22 mouse cellular contexts compared by ENCODE assay signal in genomic region chr9:14336901-14337300, GRCm38 (mm10). TPM values are rescaled to one million over a fixed set of nuclear protein-coding genes. Genes with fewer than 3 reads are reported as not detected.
DNase-seq lines count a peak whose midpoint lies in the region; ATAC-seq and TF ChIP-seq lines count a peak whose summit lies in the region.
"Had no signal": no experiment of that assay in that cellular context is flagged by ENCODE, and none has a peak within 500 bp of the region (broad histone marks: within the 10 kb centered on the region; RNA-seq: fewer than 3 reads in every experiment).

No protein-coding gene starts in this region.

- peak; percentile 81 for ATAC-seq in frontal cortex, adult (ENCODE audit: low TSS enrichment)
- no peak for ATAC-seq in stomach, postnatal 0 days (ENCODE audit: low FRiP score, low TSS enrichment)
- ATAC-seq in midbrain, embryonic 16.5 days: no peak
- ATAC-seq: hindbrain, embryonic 16.5 days; intestine, embryonic 15.5 days; midbrain, embryonic 15.5 days had no signal

- H3K9me3 ChIP-seq in stomach, postnatal 0 days (ENCODE audit: control insufficient read depth, low read length): no peaks in the 10 kb centered on the region
- no peaks in the 10 kb centered on the region for H3K9me3 ChIP-seq in midbrain, embryonic 16.5 days (replicated peaks; ENCODE audit: control insufficient read depth, low read length, poor library complexity, severe bottlenecking)
- H3K9me3 ChIP-seq: forebrain, embryonic 10.5 days; heart, embryonic 10.5 days; intestine, embryonic 15.5 days; liver, embryonic 13.5 days; midbrain, embryonic 15.5 days had no signal

- no peak overlapping the region for H3K27ac ChIP-seq in stomach, postnatal 0 days (replicated peaks)
- H3K27ac ChIP-seq in midbrain, embryonic 16.5 days (ENCODE audit: low read length): no peak overlapping the region
- H3K27ac ChIP-seq: forebrain, embryonic 10.5 days; heart, embryonic 10.5 days; intestine, embryonic 15.5 days; liver, embryonic 13.5 days; midbrain, embryonic 15.5 days had no signal

- H3K4me1 ChIP-seq in stomach, postnatal 0 days (replicated peaks; ENCODE audit: control insufficient read depth, insufficient read depth): no peaks in the 10 kb centered on the region
- no peaks in the 10 kb centered on the region for H3K4me1 ChIP-seq in midbrain, embryonic 16.5 days (ENCODE audit: control insufficient read depth, insufficient read depth, low read length)
- H3K4me1 ChIP-seq: forebrain, embryonic 10.5 days; intestine, embryonic 15.5 days; liver, embryonic 13.5 days; midbrain, embryonic 15.5 days had no signal

- TF ChIP-seq EP300 in stomach, postnatal 0 days (optimal IDR thresholded peaks at IDR 0.05): no peak

- no peak overlapping the region for H3K4me2 ChIP-seq in stomach, postnatal 0 days (replicated peaks; ENCODE audit: low read depth)
- no peak overlapping the region for H3K4me2 ChIP-seq in midbrain, embryonic 16.5 days (ENCODE audit: low read length)
- H3K4me2 ChIP-seq: intestine, embryonic 15.5 days; liver, embryonic 13.5 days; midbrain, embryonic 15.5 days had no signal

- no peak for TF ChIP-seq CTCF in stomach, postnatal 0 days (IDR thresholded peaks at IDR 0.05; ENCODE audit: low read depth)

- H3K36me3 ChIP-seq in stomach, postnatal 0 days (ENCODE audit: control insufficient read depth, insufficient read depth, low read length): no peaks in the 10 kb centered on the region
- no peaks in the 10 kb centered on the region; the same call in 1 of the 2 replicates for H3K36me3 ChIP-seq in midbrain, embryonic 16.5 days (ENCODE audit: control insufficient read depth, insufficient read depth, low read length)
- H3K36me3 ChIP-seq: heart, embryonic 10.5 days; intestine, embryonic 15.5 days; liver, embryonic 13.5 days; midbrain, embryonic 15.5 days had no signal

- no peak overlapping the region for H3K9ac ChIP-seq in stomach, postnatal 0 days (ENCODE audit: low read length)
- H3K9ac ChIP-seq in midbrain, embryonic 16.5 days (ENCODE audit: low read depth, low read length): no peak overlapping the region
- H3K9ac ChIP-seq: intestine, embryonic 15.5 days; liver, embryonic 13.5 days; midbrain, embryonic 15.5 days had no signal

- WGBS in stomach, postnatal 0 days: 85% methylated on average over 3 of the region's 3 CpGs
- 89% methylated on average over 3 of the region's 3 CpGs for whole genome bisulfite sequencing in midbrain, embryonic 16.5 days

- no peak overlapping the region for H3K4me3 ChIP-seq in stomach, postnatal 0 days (ENCODE audit: low read depth, low read length)
- H3K4me3 ChIP-seq in midbrain, embryonic 16.5 days (ENCODE audit: low read depth, low read length): no peak overlapping the region
- H3K4me3 ChIP-seq: forebrain, embryonic 10.5 days; heart, embryonic 10.5 days; intestine, embryonic 15.5 days; liver, embryonic 13.5 days; midbrain, embryonic 15.5 days had no signal

- no peaks in the 10 kb centered on the region for H3K27me3 ChIP-seq in stomach, postnatal 0 days (ENCODE audit: control insufficient read depth, insufficient read depth, low read length)
- no peaks in the 10 kb centered on the region for H3K27me3 ChIP-seq in midbrain, embryonic 16.5 days (ENCODE audit: control insufficient read depth, insufficient read depth, low read depth, low read length)
- H3K27me3 ChIP-seq: intestine, embryonic 15.5 days; liver, embryonic 13.5 days; midbrain, embryonic 15.5 days had no signal

- no peak for DNase-seq in frontal cortex, postnatal 25 days (ENCODE audit: low spot score in 2 of 2)
- DNase-seq in right cerebral cortex, adult 2 months (ENCODE audit: low spot score in 2 of 2): peak; percentile 26 to 29
- DNase-seq in right cerebral cortex, postnatal 25 days: no peak
- peak; percentile 78 for DNase-seq in cerebellum, adult 9-11 months
- DNase-seq in stomach, postnatal 0 days (ENCODE audit: low spot score): no peak
- DNase-seq in thymus, postnatal 25 days: no peak
- DNase-seq: adrenal gland, postnatal 25 days; gastrocnemius, postnatal 10 days; kidney, adult 9 months; kidney, postnatal 14 days; liver, embryonic 13.5 days; lung, adult 2 months; lung, postnatal 36 days; spleen, adult 18-20 months; thymus, postnatal 36 days had no signal

RNA-seq across cellular contexts. Expression of gene Endod1, which starts 44.4 kb away (rescaled TPM):
- polyA plus RNA-seq in stomach, postnatal 0 days (2015; fragmentation: Nextera tagmentation; extraction: Ambion mirVana): 80.8 and 90.1 TPM in 2 replicates
- polyA plus RNA-seq in midbrain, embryonic 16.5 days (2015; fragmentation: Nextera tagmentation; extraction: Ambion mirVana): 27.1 and 36.7 TPM in 2 replicates

Comparison
In these comparisons a context has a peak if more than half of its experiments do, and no peak if none do; other contexts are left out.
1. DNase-seq: peak in right cerebral cortex, adult 2 months (2 of 2) and cerebellum, adult 9-11 months (single experiment); none in frontal cortex, postnatal 25 days (0 of 2), right cerebral cortex, postnatal 25 days (single experiment), stomach, postnatal 0 days (single experiment) and thymus, postnatal 25 days (single experiment).